Mouse (Mus musculus): Measurements from ENCODE around the gene Fam131a.

Fam131a gene

GRCm38 (mm10) chr16:20694781-20695180 is 1.7 kb downstream of the Fam131a start:
- in situ Hi-C loops (cut with MboI, MseI): loop anchor here (25.0 kb wide), 1 partner anchor 1568 kb away; the partner anchor contains the start of gene Tra2b

DNA sequence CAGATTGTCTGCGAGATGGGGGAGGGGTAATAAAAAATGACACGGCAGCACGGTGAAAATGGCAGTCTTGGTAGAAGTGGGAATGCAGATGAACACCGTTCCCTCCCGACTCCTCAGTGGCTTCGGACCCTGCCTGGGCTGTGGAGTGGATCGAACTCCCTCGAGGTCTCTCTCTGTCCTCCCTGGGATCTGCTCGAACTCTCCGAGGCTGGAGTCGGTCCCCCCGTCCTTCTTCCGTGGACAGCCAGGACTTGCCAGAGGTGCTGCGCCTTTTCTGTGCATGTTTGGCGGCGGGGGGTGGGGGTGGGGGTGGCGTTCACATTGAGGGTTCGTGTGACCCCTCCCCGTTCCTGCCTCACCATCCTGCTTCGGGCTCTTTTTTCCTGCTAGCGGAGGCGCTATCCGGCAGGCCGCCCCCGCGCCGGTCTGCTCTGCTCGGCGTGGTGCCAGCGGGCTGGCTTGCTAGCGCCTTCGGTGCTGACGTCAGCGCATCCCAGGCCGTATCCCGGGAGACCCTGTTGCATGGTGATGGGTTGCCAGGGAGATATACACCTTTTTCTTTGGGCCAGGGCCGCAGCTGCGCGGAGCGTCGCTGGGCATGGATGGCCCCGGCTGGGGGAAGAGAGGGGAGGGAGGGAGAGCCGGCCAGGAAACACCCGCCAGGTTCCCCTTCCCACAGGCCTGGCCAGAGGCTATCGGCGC is 2.7 kb downstream of the Fam131a start:
- in situ Hi-C loops (cut with MboI, MseI): loop anchor here (25.0 kb wide), 1 partner anchor 1567 kb away; the partner anchor contains the start of gene Tra2b

GRCm38 (mm10) chr16:20699266-20699665 is 6.2 kb downstream of the Fam131a start:
- in situ Hi-C loops (cut with MboI, MseI): loop anchor here (25.0 kb wide), 1 partner anchor 1563 kb away; the partner anchor contains the start of gene Tra2b

GRCm38 (mm10) chr16:20700036-20700435 is 7.0 kb downstream of the Fam131a start:
- in situ Hi-C loops (cut with MboI, MseI): no loop called here

DNA sequence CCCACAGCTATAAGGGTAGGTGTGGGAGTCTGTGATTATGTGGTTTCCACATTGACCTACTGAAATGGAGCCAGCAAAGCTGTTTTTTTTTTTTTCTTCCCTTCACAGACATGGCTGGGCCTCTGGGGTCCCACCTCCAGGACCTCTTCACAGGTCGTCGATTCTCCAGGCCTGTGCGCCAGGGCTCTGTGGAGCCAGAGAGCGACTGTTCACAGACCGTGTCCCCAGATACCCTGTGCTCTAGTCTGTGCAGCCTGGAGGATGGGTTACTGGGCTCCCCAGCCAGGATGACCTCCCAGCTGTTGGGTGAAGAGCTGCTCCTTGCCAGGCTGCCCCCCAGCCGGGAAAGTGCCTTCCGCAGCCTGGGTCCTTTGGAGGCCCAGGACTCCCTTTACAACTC is 8.3 kb downstream of the Fam131a start:
- in situ Hi-C loops (cut with MboI, MseI): no loop called here

DNA sequence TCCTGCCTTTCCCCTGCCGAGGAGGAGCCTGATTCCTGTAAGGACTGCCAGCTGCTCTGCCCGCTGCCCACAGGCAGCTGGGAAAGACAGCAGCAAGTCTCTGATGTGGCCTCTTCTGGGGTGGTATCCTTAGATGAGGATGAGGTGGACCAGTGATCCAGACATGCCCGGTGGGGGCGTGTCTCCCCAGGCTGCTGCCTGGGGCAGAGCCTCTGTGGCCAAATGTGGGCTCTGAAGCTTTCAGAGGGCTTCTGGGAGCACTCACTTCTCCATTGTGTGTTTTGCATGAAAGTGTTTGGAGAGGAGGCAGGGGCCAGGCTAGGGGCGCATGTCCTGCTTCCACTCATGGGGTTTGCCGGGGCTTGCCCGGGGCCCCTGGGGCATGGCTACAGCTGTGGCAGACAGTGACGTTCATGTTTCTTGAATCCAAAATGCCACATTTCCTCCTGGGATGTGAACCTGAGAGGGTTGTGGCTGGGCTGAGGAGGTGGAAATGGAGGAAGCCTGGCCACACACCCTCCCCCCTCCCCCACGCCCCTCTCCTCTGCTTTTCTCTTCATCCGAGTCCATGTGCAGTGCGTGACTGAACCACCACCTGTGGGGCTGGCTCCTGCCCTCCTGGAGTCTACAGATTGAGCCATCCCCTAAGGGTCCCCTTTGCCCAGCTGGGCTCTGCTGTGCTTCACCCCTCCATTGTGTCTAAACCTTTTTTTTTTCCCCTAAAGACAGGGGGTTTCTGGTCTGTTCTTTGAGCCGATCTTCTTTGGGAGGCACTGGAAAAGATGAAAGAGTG is 8.9 kb downstream of the Fam131a start:
- in situ Hi-C loops (cut with MboI, MseI): no loop called here

DNA sequence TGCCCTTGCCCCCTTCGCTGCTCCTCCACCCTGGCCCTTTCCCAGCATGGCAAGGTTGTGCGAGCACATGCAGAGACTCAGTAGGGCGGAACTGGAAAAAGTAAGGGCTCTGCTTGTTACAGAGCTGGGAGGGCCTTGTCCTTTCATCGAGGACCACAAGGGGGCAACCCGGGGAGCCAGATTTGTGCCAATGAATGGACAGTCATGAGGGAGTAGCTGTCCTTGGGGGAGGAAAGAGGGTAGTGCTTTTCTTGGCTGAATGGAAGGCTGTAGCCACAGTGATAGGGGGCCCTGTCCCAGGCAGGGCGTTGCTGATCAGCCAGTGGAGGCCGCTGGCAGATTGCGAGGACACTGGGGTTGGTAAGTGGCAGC is 9.5 kb downstream of the Fam131a start:
- in situ Hi-C loops (cut with MboI, MseI): no loop called here

GRCm38 (mm10) chr16:20703071-20703470 is 10.0 kb downstream of the Fam131a start:
- in situ Hi-C loops (cut with MboI, MseI): no loop called here

DNA sequence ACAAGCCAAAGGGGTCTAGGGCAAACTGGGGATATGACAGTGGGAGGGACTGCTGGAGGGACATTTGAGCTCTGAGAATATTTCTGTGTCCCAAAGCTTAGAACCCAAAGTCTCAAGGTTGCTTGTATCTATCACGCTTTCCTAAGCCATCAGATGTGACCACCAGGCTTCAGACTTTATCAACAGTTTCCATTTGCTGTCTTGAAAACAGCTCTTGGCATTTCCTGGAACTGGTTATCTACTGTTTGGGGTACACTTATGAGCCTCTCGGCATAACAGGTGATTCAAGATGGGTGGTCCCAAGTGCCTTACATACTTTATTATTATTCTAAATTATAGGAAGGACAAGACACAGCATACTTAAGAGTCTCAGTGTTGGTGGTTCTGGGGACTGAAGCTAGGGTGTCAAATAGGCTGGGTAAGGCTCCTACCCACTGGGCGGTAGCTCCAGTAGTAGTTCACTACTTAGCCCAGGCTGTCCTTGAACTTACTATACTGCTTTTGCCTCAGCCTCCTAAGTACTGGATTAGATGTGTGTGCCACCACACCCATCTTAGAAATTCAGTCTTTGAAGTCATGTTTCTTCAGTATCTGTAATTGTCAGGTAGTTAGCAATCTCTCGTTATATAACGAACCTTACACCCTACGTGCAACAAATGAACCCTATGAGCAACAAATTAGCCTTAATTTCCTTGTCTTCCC is 10.8 kb downstream of the Fam131a start:
- in situ Hi-C loops (cut with MboI, MseI): no loop called here

GRCm38 (mm10) chr16:20705786-20706185 is 12.7 kb downstream of the Fam131a start:
- in situ Hi-C loops (cut with MboI, MseI): no loop called here

- in situ Hi-C loops (cut with MboI, MseI): no loop called here
Observed at GRCm38 (mm10) chr16:20706407-20707055, 13.5 kb downstream of the Fam131a start.

DNA sequence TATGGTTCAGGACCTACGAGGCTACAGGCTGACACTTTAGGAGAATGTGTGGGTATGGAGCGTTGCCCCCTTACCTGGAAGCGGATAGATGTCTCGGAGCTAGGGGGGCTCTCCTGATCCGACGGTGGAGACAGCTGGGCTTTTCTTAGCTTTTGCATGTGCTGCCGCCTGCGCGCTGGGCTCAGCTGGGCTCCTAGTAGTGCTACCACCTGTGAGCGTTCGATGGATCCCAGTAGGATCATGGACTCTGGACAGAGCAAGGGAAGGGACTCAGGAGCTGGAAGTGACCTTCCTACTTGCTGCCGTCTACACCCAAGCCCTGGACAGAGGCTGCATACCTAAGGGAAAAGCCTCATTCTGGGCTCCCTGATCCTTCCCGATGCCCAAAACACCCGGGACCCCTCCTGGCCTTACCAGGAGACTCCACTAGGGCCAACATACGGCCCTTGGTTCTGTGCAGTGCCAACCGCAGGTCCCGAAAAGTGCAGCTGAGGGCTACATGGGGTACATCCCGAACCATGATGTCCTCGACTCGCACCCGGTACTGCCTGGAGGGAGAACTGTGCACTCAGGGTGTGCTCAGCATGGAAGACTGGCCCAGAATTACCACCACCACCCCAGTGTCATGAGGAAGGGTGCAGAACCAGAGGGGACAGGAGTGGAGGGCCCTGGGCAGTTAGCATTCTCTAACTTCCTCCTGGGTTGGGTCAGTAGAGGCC is 15.3 kb downstream of the Fam131a start:
- in situ Hi-C loops (cut with MboI, MseI): no loop called here

DNA sequence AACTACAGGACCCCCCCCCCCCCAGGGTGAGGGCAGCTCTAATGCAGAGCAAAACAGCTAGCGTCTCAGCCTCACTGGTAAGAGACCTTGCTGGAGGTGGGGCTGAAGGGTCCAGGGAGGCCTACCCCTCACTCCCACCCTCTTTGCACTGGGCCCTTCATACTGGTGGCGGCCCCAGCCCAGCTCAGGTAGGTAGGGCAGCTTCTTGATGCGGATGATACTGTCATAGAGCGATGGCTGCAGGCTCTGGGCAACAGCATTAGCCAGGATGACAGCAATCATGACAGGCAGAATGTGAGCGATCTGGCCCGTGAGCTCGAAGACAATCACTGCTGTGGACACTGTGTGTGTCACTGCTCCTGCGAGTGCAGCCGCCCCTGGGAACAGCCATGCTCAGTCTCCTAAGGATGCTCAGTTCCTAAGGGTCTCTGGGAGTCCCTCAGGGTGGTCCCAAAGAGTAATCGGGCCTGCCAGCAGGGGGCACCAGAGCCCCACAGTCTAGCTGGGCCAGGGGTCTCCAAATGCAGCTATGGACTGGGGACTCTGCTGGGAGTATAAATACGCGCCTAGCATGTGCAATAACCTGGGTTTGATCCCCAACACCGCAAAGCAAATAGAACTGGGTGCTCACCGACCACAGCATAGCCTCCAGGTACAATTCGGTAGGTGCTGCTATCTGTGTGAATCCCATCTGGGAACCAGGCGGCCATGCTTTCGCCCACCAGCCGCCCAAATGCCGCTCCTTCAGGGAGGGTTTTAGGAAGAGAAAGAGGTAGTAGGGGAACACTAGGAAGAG is 16.1 kb downstream of the Fam131a start:
- in situ Hi-C loops (cut with MboI, MseI): no loop called here

DNA sequence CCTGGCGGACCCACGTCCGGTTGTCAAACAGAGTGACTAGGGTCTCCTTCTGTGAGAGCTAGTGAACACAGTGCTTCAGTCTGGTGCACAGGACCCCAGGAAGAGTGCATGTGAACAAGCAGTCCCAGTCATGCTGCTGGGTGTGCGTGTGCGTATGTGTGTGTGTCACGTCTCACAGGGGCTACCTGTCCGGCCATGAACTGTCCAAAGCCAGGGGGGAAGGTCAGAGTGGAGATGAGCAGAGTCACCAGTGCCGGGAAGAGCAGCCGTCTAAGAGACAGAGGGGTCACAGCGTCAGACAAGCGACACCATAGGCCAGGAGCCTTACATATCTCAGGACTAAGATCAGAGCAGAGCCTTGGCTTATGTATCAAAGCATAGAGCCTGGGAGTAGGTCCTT is 17.3 kb downstream of the Fam131a start:
- in situ Hi-C loops (cut with MboI, MseI): no loop called here

GRCm38 (mm10) chr16:20710810-20711209 is 17.8 kb downstream of the Fam131a start:
- in situ Hi-C loops (cut with MboI, MseI): no loop called here

DNA sequence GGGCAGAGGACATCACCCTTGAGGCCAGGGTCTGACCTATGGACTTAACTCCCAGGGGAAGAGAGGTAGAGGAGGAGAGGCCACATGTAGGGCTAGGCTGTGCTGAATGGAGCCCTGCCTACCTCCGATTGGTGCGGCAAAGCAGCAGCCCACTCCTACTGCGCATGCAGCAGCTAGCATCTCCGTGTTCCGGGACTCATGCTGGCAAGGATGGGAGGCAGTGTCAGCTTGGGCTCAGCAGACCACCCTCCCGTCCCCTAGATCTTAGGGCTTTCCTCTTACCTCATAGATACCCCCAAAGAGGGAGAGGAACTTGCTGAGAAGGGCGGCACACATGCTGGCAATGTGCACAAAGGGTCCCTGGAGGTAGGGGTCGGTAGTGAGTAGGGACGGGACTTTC is 19.1 kb downstream of the Fam131a start:
- in situ Hi-C loops (cut with MboI, MseI): no loop called here

DNA sequence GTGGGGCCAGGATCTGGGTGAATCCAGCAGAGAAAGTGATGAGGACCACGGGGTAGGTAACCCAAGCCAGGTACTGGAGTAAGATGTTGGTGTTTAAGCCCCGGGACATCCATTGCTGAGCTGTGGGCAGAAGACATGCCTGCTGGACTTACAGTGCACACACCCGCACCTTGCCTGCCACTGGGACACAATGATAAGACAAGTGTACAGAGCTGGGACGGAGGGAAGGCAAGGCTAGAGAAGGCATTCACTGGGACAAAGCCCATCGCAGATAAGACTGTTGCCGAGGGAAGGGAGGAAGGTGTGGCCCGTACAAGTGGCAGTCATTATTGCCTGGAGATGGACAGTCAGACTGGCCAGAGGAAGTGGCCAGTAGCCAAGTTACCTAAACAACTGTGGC is 19.8 kb downstream of the Fam131a start:
- in situ Hi-C loops (cut with MboI, MseI): no loop called here

GRCm38 (mm10) chr16:20714307-20715080 is 21.5 kb downstream of the Fam131a start:
- in situ Hi-C loops (cut with MboI, MseI): no loop called here

GRCm38 (mm10) chr16:20715161-20715560 is 22.1 kb downstream of the Fam131a start:
- in situ Hi-C loops (cut with MboI, MseI): no loop called here

DNA sequence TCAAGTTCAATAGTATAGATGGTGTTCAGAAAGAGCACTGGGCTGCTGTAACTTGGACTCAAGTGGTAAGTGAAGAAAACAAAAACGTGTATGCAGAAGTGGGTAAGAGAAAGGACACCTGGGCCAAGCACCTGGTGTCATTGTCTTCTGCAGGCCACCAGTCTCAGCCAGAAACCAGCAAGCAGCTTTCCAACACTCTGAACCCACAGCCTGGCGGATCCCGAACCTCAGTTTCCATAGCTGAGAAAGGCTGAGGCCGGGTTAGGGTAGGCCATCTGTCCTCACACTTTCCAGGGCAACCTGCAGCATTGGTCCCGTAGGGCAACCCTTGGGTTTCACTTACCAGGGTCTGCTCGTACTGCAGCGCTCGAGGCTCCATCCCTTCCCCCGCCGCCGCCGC is 22.5 kb downstream of the Fam131a start:
- in situ Hi-C loops (cut with MboI, MseI): no loop called here

Data from regulatory T cell (primary cell).